Mouse (Mus musculus) stomach, postnatal 0 days (tissue): Measurements from ENCODE around the gene Cops6. TPM values are rescaled to one million over a fixed set of nuclear protein-coding genes. Genes with fewer than 3 reads are reported as not detected.

Experiments used
- ATAC-seq: fragments of 200-750 bp; cut with Nextera tagmentation; 2 replicates; pipeline ENCODE4 v1.8.0; 2017; ENCODE audit not compliant: low FRiP score, low TSS enrichment
- DNase-seq: peaks from one replicate; pipeline ENCODE4 v3.0.0-alpha.2; 2016; ENCODE audit warnings: low spot score
- H3K27ac ChIP-seq: fragments of 300-500 bp; sonication (generic); replicated peaks from 2 replicates; pipeline ENCODE4 v1.5.1; 2014; ENCODE audit warnings: mild to moderate bottlenecking, control low read depth
- H3K27me3 ChIP-seq: fragments of 300-500 bp; sonication (generic); 2 replicates; pipeline ENCODE4 v1.6.1; 2014; ENCODE audit warnings: low read length; ENCODE audit not compliant: control insufficient read depth, insufficient read depth
- H3K36me3 ChIP-seq: fragments of 300-500 bp; sonication (generic); 2 replicates; pipeline ENCODE4 v1.6.1; 2014; ENCODE audit warnings: low read length, mixed read lengths; ENCODE audit not compliant: control insufficient read depth, insufficient read depth
- H3K4me1 ChIP-seq: fragments of 300-500 bp; sonication (generic); replicated peaks from 2 replicates; pipeline ENCODE4 v1.6.1; 2014; ENCODE audit warnings: antibody characterized with exemption; ENCODE audit not compliant: control insufficient read depth, insufficient read depth
- H3K4me2 ChIP-seq: fragments of 300-500 bp; sonication (generic); replicated peaks from 2 replicates; pipeline ENCODE4 v1.6.1; 2014; ENCODE audit warnings: low read depth, mild to moderate bottlenecking, control low read depth, moderate library complexity
- H3K4me3 ChIP-seq: fragments of 300-500 bp; sonication (generic); 2 replicates; pipeline ENCODE4 v1.5.1; 2014; ENCODE audit warnings: low read depth, low read length, control low read depth
- H3K9ac ChIP-seq: fragments of 300-500 bp; sonication (generic); 2 replicates; pipeline ENCODE4 v1.6.1; 2014; ENCODE audit warnings: mild to moderate bottlenecking, low read length, control low read depth, mixed read lengths
- H3K9me3 ChIP-seq: fragments of 300-500 bp; sonication (generic); 2 replicates; pipeline ENCODE4 v1.6.1; 2016; ENCODE audit warnings: low read length; ENCODE audit not compliant: control insufficient read depth
- CTCF ChIP-seq: IDR thresholded peaks from 2 replicates; pipeline ENCODE4 v1.5.1; 2016; ENCODE audit warnings: antibody characterized with exemption, low read depth, mild to moderate bottlenecking, moderate library complexity
- EP300 ChIP-seq: optimal IDR thresholded peaks from 2 replicates; pipeline ENCODE3; 2016; ENCODE audit warnings: antibody characterized with exemption
- WGBS: fragments of 180-500 bp; shearing (Covaris S2); extraction: QIAGEN DNeasy Blood & Tissue Kit; methylation state at CpG from one replicate; pipeline ENCODE4 v1.1.7; 2014; 5-methylcytosine and 5-hydroxymethylcytosine counted together
- polyA plus RNA-seq: library from polyadenylated mRNA; unstranded; fragments of >200 nt; fragmentation: Nextera tagmentation; extraction: Ambion mirVana; gene quantifications from 2 replicates; pipeline ENCODE4 v1.2.1, GENCODE M21; 2015

Cops6 gene
- polyA plus RNA-seq, 1 experiment from 2014 or later, result 180 TPM

- TF ChIP-seq EP300 (no peak), CTCF (no peak)
- H3K9me3 ChIP-seq, result no peaks in the 10 kb centered on the region
- H3K9ac ChIP-seq, result no peak overlapping the region; the same call in 1 of the 2 replicates
- 63% methylated on average over 7 of the region's 7 CpGs for WGBS
- ATAC-seq (no peak), DNase-seq (no peak)
- H3K27ac ChIP-seq, result 0 out of 2 replicates have a peak overlapping the region, but pooled peaks have one; percentile 30
- no peaks in the 10 kb centered on the region for H3K27me3 ChIP-seq
- H3K4me3 ChIP-seq, result peak overlapping the region; percentile 49
- H3K4me2 ChIP-seq, result peak overlapping the region; percentile 67
- 0 out of 2 replicates have a peak, but pooled peaks cover 3% of the 10 kb centered on the region for H3K4me1 ChIP-seq
- peaks cover 17% of the 10 kb centered on the region; the same call in 1 of the 2 replicates for H3K36me3 ChIP-seq
Measured at GRCm38 (mm10) chr5:138160224-138160762, 578 bp upstream of the Cops6 start.

GRCm38 (mm10) chr5:138163046-138163445 lies 2.2 kb downstream of the Cops6 start:
- DNase-seq, result no peak

GRCm38 (mm10) chr5:138163610-138164009 lies 2.7 kb downstream of the Cops6 start:
- Histone ChIP-seq H3K27me3 (no peaks in the 10 kb centered on the region), H3K9ac (no peak overlapping the region), H3K4me3 (no peak overlapping the region), H3K27ac (no peak overlapping the region), H3K9me3 (no peaks in the 10 kb centered on the region), H3K4me2 (no peak overlapping the region), H3K4me1 (0 out of 2 replicates have a peak, but pooled peaks cover 3% of the 10 kb centered on the region), H3K36me3 (peaks cover 36% of the 10 kb centered on the region)
- TF ChIP-seq EP300, result no peak
- no peak for TF ChIP-seq CTCF
- no peak for DNase-seq
- no peak for ATAC-seq
- 68% methylated on average over 10 of the region's 10 CpGs for WGBS

More at GRCm38 (mm10) chr5:138163046-138163445, 2.2 kb downstream of the Cops6 start:
- no peak overlapping the region for H3K4me2 ChIP-seq
- H3K27me3 ChIP-seq, result no peaks in the 10 kb centered on the region
- H3K27ac ChIP-seq, result no peak overlapping the region
- WGBS, result 47% methylated on average over 6 of the region's 6 CpGs
- H3K4me3 ChIP-seq, result no peak overlapping the region
- 0 out of 2 replicates have a peak, but pooled peaks cover 3% of the 10 kb centered on the region for H3K4me1 ChIP-seq
- TF ChIP-seq EP300 (no peak), CTCF (no peak)
- no peak overlapping the region for H3K9ac ChIP-seq
- no peak for ATAC-seq
- H3K9me3 ChIP-seq, result no peaks in the 10 kb centered on the region
- H3K36me3 ChIP-seq, result peaks cover 32% of the 10 kb centered on the region

GRCm38 (mm10) chr5:138165594-138165993 lies 4.7 kb downstream of the Cops6 start:
- H3K4me2 ChIP-seq, result no peak overlapping the region
- no peak for TF ChIP-seq CTCF
- TF ChIP-seq EP300, result no peak
- H3K9ac ChIP-seq, result no peak overlapping the region
- no peaks in the 10 kb centered on the region for H3K9me3 ChIP-seq
- no peaks in the 10 kb centered on the region for H3K27me3 ChIP-seq
- H3K27ac ChIP-seq, result no peak overlapping the region
- DNase-seq, result no peak
- no peak for ATAC-seq
- no peak overlapping the region for H3K4me3 ChIP-seq
- 0 out of 2 replicates have a peak, but pooled peaks cover 3% of the 10 kb centered on the region for H3K4me1 ChIP-seq
- WGBS, result 78% methylated on average over 8 of the region's 8 CpGs
- H3K36me3 ChIP-seq, result peaks cover 36% of the 10 kb centered on the region

GRCm38 (mm10) chr5:138170936-138171561 lies 10.2 kb downstream of the Cops6 start:
- TF ChIP-seq CTCF (peak; percentile 44; the same call in 1 of the 2 replicates), EP300 (peak; percentile 94)
- peak; percentile 92 for ATAC-seq
- Histone ChIP-seq H3K4me1 (no peaks in the 10 kb centered on the region), H3K36me3 (peaks cover 18% of the 10 kb centered on the region), H3K27me3 (no peaks in the 10 kb centered on the region), H3K4me2 (peak overlapping the region; percentile 97), H3K4me3 (peak overlapping the region; percentile 65), H3K27ac (peak overlapping the region; percentile 91), H3K9me3 (no peaks in the 10 kb centered on the region), H3K9ac (peak overlapping the region; percentile 68)
- peak; percentile 98 for DNase-seq
- under 1% methylated on average over 47 of the region's 47 CpGs for WGBS
